Mouse (Mus musculus) olfactory bulb, adult 2 months (tissue): ENCODE results near the gene Pgc.

Source experiments
- CTCF ChIP-seq: fragments of 200-500 bp; IDR thresholded peaks from 2 replicates; pipeline ENCODE4 v1.5.1; 2012; ENCODE audit warnings: low read depth, mild to moderate bottlenecking, low read length, moderate library complexity; ENCODE audit not compliant: insufficient read depth
- POLR2A ChIP-seq: fragments of 200-500 bp; IDR thresholded peaks from 2 replicates; pipeline ENCODE4 v1.6.1; 2012; ENCODE audit warnings: mild to moderate bottlenecking, low read depth, low read length, moderate library complexity; ENCODE audit not compliant: insufficient read depth

DNA sequence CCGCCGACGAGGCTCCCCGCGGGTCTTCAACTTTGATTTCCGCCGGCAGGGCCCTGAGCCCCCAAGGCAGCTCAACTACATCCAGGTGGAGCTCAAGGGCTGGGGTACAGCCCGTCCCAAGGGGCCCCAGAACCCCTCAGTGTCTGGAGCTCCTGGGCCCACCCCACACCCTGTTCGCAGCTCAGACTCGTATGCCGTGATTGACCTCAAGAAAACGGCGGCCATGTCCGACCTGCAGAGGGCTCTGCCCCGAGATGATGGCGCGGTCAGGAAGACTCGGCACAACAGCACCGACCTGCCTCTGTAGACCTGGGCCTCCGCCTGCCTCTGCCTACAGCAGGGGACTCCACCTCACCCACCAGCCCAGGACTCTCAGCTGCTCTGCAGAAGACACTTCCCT, 23.1 kb upstream of the Pgc start:
- no peak for TF ChIP-seq POLR2A
- TF ChIP-seq CTCF, result no peak
